Mouse (Mus musculus) left cerebral cortex, postnatal 4 days (tissue): Measurements from ENCODE around the gene Mapkap1. TPM values are rescaled to one million over a fixed set of nuclear protein-coding genes. Genes with fewer than 3 reads are reported as not detected.

Source experiments
- DNase-seq: peaks from one replicate; pipeline ENCODE4 v3.0.0-alpha.2; 2022
- intact Hi-C: fragments of 180-260 bp; cut with DNase I; formaldehyde crosslinking; loops from one replicate; pipeline ENCODE4 v1.15.1; 2025
- total RNA-seq, 2 experiments: library from RNA; stranded (reverse); gene quantifications; 2 replicates each; pipeline ENCODE4 v1.2.3; 2021

Mapkap1 gene
- 10 to 100 TPM; 81.2 to 81.3 TPM for total RNA-seq

GRCm38 (mm10) chr2:34406601-34407464 is at the start of gene Mapkap1:
Mapkap1 (plus strand) TSS chr2:34406771.
- peak; percentile 99 for DNase-seq
- intact Hi-C loops: no loop called here

- intact Hi-C loops: loop anchor here (10.0 kb wide), 2 partner anchors 109 to 389 kb away; no protein-coding TSS in a partner anchor
- DNase-seq: no peak
These were observed 42.9 kb upstream of the Mapkap1 start for GRCm38 (mm10) chr2:34363678-34364077.

GRCm38 (mm10) chr2:34367024-34367423 is 39.5 kb upstream of the Mapkap1 start:
- intact Hi-C loops: loop anchor here (10.0 kb wide), 2 partner anchors 112 to 392 kb away; no protein-coding TSS in a partner anchor
- no peak for DNase-seq

- DNase-seq: no peak
- intact Hi-C loops: loop anchor here (10.0 kb wide), 2 partner anchors 114 to 394 kb away; no protein-coding TSS in a partner anchor
These were observed 38.2 kb upstream of the Mapkap1 start for GRCm38 (mm10) chr2:34368396-34368795.

- intact Hi-C loops: loop anchor here (5.0 kb wide), 2 partner anchors 147 to 272 kb away; no protein-coding TSS in a partner anchor
- DNase-seq: no peak
These were observed 36.2 kb upstream of the Mapkap1 start for GRCm38 (mm10) chr2:34370349-34370724.

GRCm38 (mm10) chr2:34370725-34371440 is 35.7 kb upstream of the Mapkap1 start:
- intact Hi-C loops: loop anchor here (5.0 kb wide), 2 partner anchors 146 to 271 kb away; no protein-coding TSS in a partner anchor
- DNase-seq: peak; percentile 45

- DNase-seq: peak; percentile 66
- intact Hi-C loops: loop anchor here (5.0 kb wide), 2 partner anchors 146 to 271 kb away; no protein-coding TSS in a partner anchor
These were observed 34.9 kb upstream of the Mapkap1 start for GRCm38 (mm10) chr2:34371441-34372304.

GRCm38 (mm10) chr2:34372305-34373301 is 34.0 kb upstream of the Mapkap1 start, which contains the start of gene Pbx3:
Pbx3 (minus strand) TSS chr2:34373142.
- intact Hi-C loops: loop anchor here (5.0 kb wide), 2 partner anchors 145 to 270 kb away; no protein-coding TSS in a partner anchor
- peak; percentile 99 for DNase-seq

- intact Hi-C loops: loop anchor here (5.0 kb wide), 2 partner anchors 143 to 268 kb away; no protein-coding TSS in a partner anchor
- no peak for DNase-seq
These were observed 32.7 kb upstream of the Mapkap1 start for GRCm38 (mm10) chr2:34373886-34374285.

GRCm38 (mm10) chr2:34374349-34374748 is 32.2 kb upstream of the Mapkap1 start:
- intact Hi-C loops: loop anchor here (5.0 kb wide), 2 partner anchors 143 to 268 kb away; no protein-coding TSS in a partner anchor
- no peak for DNase-seq

- intact Hi-C loops: no loop called here
- no peak for DNase-seq
These were observed 27.6 kb upstream of the Mapkap1 start for GRCm38 (mm10) chr2:34378930-34379329.

- no peak for DNase-seq
- intact Hi-C loops: no loop called here
These were observed 7.0 kb upstream of the Mapkap1 start for GRCm38 (mm10) chr2:34399535-34399934.

- intact Hi-C loops: no loop called here
These were observed 1.0 kb downstream of the Mapkap1 start for GRCm38 (mm10) chr2:34407596-34407995.

GRCm38 (mm10) chr2:34408341-34408740 is 1.8 kb downstream of the Mapkap1 start:
- intact Hi-C loops: no loop called here
- no peak for DNase-seq

More at GRCm38 (mm10) chr2:34407596-34407995, 1.0 kb downstream of the Mapkap1 start:
- no peak for DNase-seq

- intact Hi-C loops: no loop called here
- no peak for DNase-seq
These were observed 3.3 kb downstream of the Mapkap1 start for GRCm38 (mm10) chr2:34409741-34410340.

- no peak for DNase-seq
- intact Hi-C loops: no loop called here
These were observed 13.7 kb downstream of the Mapkap1 start for GRCm38 (mm10) chr2:34420256-34420655.

- intact Hi-C loops: no loop called here
- no peak for DNase-seq
These were observed 17.6 kb downstream of the Mapkap1 start for GRCm38 (mm10) chr2:34424186-34424585.

- intact Hi-C loops: no loop called here
- no peak for DNase-seq
These were observed 19.1 kb downstream of the Mapkap1 start for GRCm38 (mm10) chr2:34425573-34426223.
